Comparison of ENCODE assay signal across 22 mouse cellular contexts in genomic region chr11:20729403-20729802, GRCm38 (mm10).
"Had no signal": no experiment of that assay in that cellular context is flagged by ENCODE, and none has a peak within 500 bp of the region (broad histone marks: within the 10 kb centered on the region; RNA-seq: fewer than 3 reads in every experiment).

No protein-coding gene starts in this region.

- DNase-seq: liver, embryonic 13.5 days; liver, postnatal 0 days; lung, adult 2 months; lung, postnatal 14 days; lung, postnatal 36 days; retina, postnatal 1 day; right cerebral cortex, postnatal 14 days; thymus, adult 2 months; thymus, postnatal 25 days; thymus, postnatal 4 days had no signal

- H3K27me3 ChIP-seq: liver, embryonic 13.5 days; liver, embryonic 15.5 days; lung, embryonic 15.5 days; midbrain, embryonic 12.5 days; midbrain, embryonic 15.5 days; neural tube, embryonic 13.5 days; neural tube, embryonic 15.5 days; stomach, embryonic 15.5 days had no signal

- H3K27ac ChIP-seq: liver, embryonic 13.5 days; liver, embryonic 15.5 days; lung, embryonic 15.5 days; macrophage; midbrain, embryonic 10.5 days; midbrain, embryonic 12.5 days; midbrain, embryonic 15.5 days; neural tube, embryonic 13.5 days; neural tube, embryonic 15.5 days; stomach, embryonic 15.5 days; stomach, postnatal 0 days had no signal

- H3K4me1 ChIP-seq: midbrain, embryonic 12.5 days; midbrain, embryonic 15.5 days had no signal

- H3K4me2 ChIP-seq: liver, embryonic 13.5 days; liver, embryonic 15.5 days; lung, embryonic 15.5 days; midbrain, embryonic 12.5 days; midbrain, embryonic 15.5 days; neural tube, embryonic 13.5 days; neural tube, embryonic 15.5 days; stomach, embryonic 15.5 days had no signal

- H3K4me3 ChIP-seq: liver, embryonic 13.5 days; liver, embryonic 15.5 days; lung, embryonic 15.5 days; midbrain, embryonic 10.5 days; midbrain, embryonic 12.5 days; midbrain, embryonic 15.5 days; myocyte; neural tube, embryonic 13.5 days; neural tube, embryonic 15.5 days; stomach, embryonic 15.5 days had no signal

- H3K9me3 ChIP-seq: liver, embryonic 13.5 days; liver, embryonic 15.5 days; lung, embryonic 15.5 days; midbrain, embryonic 10.5 days; midbrain, embryonic 12.5 days; midbrain, embryonic 15.5 days; neural tube, embryonic 13.5 days; neural tube, embryonic 15.5 days; stomach, embryonic 15.5 days had no signal

- ATAC-seq: liver, postnatal 0 days; lung, postnatal 0 days; midbrain, embryonic 15.5 days had no signal

- H3K9ac ChIP-seq: liver, embryonic 13.5 days; liver, embryonic 15.5 days; liver, postnatal 0 days; lung, embryonic 15.5 days; midbrain, embryonic 12.5 days; midbrain, embryonic 15.5 days; neural tube, embryonic 13.5 days; neural tube, embryonic 15.5 days; stomach, embryonic 15.5 days had no signal
